Mouse (Mus musculus): ENCODE data around the gene Gm15517. TPM values are rescaled to one million over a fixed set of nuclear protein-coding genes. Genes with fewer than 3 reads are reported as not detected.
"Not testable (repeated sequence)": the region's sequence is repeated elsewhere in the genome, so short reads cannot be mapped to it uniquely, and the experiment has no call there.

Gene Gm15517
- polyA plus RNA-seq (2015; fragmentation: Nextera tagmentation; extraction: Ambion mirVana) = not detected in 2 replicates

GRCm38 (mm10) chr7:44261147-44261546, at the start of gene Gm15517:
TSS of gene Gm15517 (plus strand) at chr7:44261447.
- Histone ChIP-seq H3K9me3 (ENCODE audit: control insufficient read depth, low read length) (no peaks in the 10 kb centered on the region), H3K4me2 (ENCODE audit: low read length) (no peak within 1 kb of the TSS), H3K27ac (ENCODE audit: low read depth, low read length) (no peak within 1 kb of the TSS), H3K9ac (ENCODE audit: low read depth, low read length) (no peak within 1 kb of the TSS), H3K4me3 (ENCODE audit: low read length) (no peak within 1 kb of the TSS), H3K27me3 (replicated peaks; ENCODE audit: control insufficient read depth, insufficient read depth, low read length) (0 out of 2 replicates have a peak, but pooled peaks cover 2% of the 10 kb centered on the region), H3K4me1 (ENCODE audit: control insufficient read depth, insufficient read depth, low read depth, low read length) (peaks cover 7% of the 10 kb centered on the region), H3K36me3 (ENCODE audit: control insufficient read depth, insufficient read depth, low read length) (no peaks in the 10 kb centered on the region)
- ATAC-seq = no peak
- 36% methylated on average over 5 of the region's 5 CpGs for WGBS

DNA sequence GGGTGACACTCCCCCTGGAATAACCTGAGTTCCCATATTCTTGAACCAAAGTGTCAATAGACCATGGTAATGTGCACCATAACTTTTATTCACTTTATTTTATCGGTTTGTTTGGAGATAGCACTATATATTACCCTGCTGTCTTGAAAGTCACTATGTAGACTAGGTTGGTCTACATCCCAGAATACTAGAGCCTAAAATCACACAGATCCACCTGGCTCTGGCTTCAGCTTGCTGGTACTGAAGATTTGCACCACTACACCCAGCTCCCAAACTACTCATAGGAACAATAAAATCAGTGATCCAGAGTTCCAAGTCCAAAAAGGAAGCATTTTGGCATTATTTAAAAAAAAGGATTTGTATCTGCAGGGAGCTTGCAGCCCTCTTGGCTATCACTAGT, 45.6 kb upstream of the Gm15517 start, which contains the start of gene Klk1b5:
Gene Klk1b5, plus strand, starts transcription at position 301 of the 400 bp plus-strand sequence.
- Histone ChIP-seq H3K4me2 (ENCODE audit: low read length) (no peak within 1 kb of the TSS), H3K36me3 (ENCODE audit: control insufficient read depth, insufficient read depth, low read length) (no peaks in the 10 kb centered on the region), H3K4me3 (ENCODE audit: low read length) (no peak within 1 kb of the TSS), H3K4me1 (ENCODE audit: control insufficient read depth, insufficient read depth, low read depth, low read length) (no peaks in the 10 kb centered on the region), H3K9me3 (ENCODE audit: control insufficient read depth, low read length) (no peaks in the 10 kb centered on the region), H3K27me3 (replicated peaks; ENCODE audit: control insufficient read depth, insufficient read depth, low read length) (no peaks in the 10 kb centered on the region; the same call in 1 of the 2 replicates), H3K9ac (ENCODE audit: low read depth, low read length) (no peak within 1 kb of the TSS), H3K27ac (ENCODE audit: low read depth, low read length) (no peak within 1 kb of the TSS)
- ATAC-seq = no peak
- WGBS = 93% methylated on average over 1 of the region's 1 CpGs

DNA sequence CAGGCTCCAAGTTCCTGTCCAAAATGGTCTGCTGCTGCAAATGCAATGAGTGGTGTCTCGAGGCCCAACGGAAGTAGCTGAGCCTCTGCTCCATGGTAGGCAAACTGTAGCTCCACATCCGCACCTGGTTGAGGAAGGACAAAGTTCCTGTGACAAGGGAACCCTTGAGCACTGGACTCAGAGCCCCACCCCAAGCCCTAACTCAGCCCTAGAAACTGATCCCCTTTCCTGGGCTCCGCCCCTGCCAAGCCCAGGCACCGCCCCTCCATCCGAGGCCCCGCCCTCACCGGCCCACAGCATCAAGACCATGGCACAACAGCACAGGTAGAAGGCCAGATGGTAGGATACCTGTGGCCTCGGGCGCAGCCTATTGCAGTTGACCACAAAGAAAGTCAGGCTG, 39.6 kb upstream of the Gm15517 start:
- not testable (repeated sequence) for H3K4me1 ChIP-seq (ENCODE audit: control insufficient read depth, insufficient read depth, low read depth, low read length); ATAC-seq; H3K9me3 ChIP-seq (ENCODE audit: control insufficient read depth, low read length); H3K4me3 ChIP-seq (ENCODE audit: low read length); H3K9ac ChIP-seq (ENCODE audit: low read depth, low read length); H3K36me3 ChIP-seq (ENCODE audit: control insufficient read depth, insufficient read depth, low read length); H3K27ac ChIP-seq (ENCODE audit: low read depth, low read length); H3K4me2 ChIP-seq (ENCODE audit: low read length); H3K27me3 ChIP-seq (replicated peaks; ENCODE audit: control insufficient read depth, insufficient read depth, low read length)
- WGBS = 66% methylated on average over 8 of the region's 10 CpGs

DNA sequence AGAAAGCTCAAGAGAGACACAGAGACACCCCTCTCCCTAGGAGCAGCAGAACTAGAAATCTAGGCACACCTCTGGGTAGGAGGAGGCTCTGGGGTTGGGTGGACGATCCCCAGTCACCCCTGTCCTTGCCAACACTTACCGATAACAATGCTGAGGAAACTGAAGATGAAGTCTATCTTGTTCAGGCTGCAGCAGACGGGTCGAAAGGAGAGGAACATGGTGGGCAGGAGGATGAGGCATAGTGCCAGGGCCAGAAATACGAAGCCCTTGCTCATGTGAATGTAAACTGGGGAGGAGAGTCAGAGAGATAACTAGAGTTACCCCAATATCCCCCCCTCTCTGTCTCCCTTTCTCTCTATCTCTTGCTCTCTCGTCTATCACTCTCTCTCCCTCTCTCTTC, 38.9 kb upstream of the Gm15517 start:
- not testable (repeated sequence) for H3K9ac ChIP-seq (ENCODE audit: low read depth, low read length); H3K4me2 ChIP-seq (ENCODE audit: low read length); H3K4me3 ChIP-seq (ENCODE audit: low read length); H3K4me1 ChIP-seq (ENCODE audit: control insufficient read depth, insufficient read depth, low read depth, low read length); H3K36me3 ChIP-seq (ENCODE audit: control insufficient read depth, insufficient read depth, low read length); H3K27me3 ChIP-seq (replicated peaks; ENCODE audit: control insufficient read depth, insufficient read depth, low read length); ATAC-seq; H3K27ac ChIP-seq (ENCODE audit: low read depth, low read length); H3K9me3 ChIP-seq (ENCODE audit: control insufficient read depth, low read length)
- WGBS = 87% methylated on average over 6 of the region's 6 CpGs

DNA sequence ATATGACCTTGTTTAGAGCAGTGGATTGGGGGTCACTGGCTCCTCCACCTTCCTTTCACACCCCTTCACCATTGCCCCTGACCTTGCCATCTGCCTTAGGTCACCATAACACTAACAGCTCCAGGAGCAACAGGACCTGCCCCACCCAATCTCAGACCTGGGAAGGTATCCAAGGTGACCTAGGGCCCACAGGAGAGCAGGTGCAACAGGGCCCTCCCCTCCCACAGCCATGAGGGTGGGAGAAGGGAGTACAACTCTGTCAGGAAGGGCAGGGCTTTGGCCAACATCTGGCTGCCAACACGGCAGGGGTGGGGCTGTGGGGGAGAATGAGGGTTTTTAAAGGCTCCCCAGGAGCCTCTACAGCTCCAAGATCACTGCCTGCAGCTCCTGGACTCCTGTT, 36.2 kb upstream of the Gm15517 start, which contains the start of gene Klk1:
Gene Klk1, plus strand, starts transcription at position 285 of the 400 bp plus-strand sequence.
- ATAC-seq = no peak
- Histone ChIP-seq H3K4me2 (ENCODE audit: low read length) (no peak within 1 kb of the TSS), H3K9ac (ENCODE audit: low read depth, low read length) (no peak within 1 kb of the TSS), H3K36me3 (ENCODE audit: control insufficient read depth, insufficient read depth, low read length) (no peaks in the 10 kb centered on the region), H3K27me3 (replicated peaks; ENCODE audit: control insufficient read depth, insufficient read depth, low read length) (no peaks in the 10 kb centered on the region), H3K4me1 (ENCODE audit: control insufficient read depth, insufficient read depth, low read depth, low read length) (no peaks in the 10 kb centered on the region), H3K4me3 (ENCODE audit: low read length) (no peak within 1 kb of the TSS), H3K9me3 (ENCODE audit: control insufficient read depth, low read length) (no peaks in the 10 kb centered on the region), H3K27ac (ENCODE audit: low read depth, low read length) (no peak within 1 kb of the TSS)
- 75% methylated on average over 1 of the region's 1 CpGs for WGBS

- no peak within 1 kb of the TSS for H3K4me2 ChIP-seq (ENCODE audit: low read length)
- WGBS = 82% methylated on average over 3 of the region's 3 CpGs
- no peak for ATAC-seq
Measured at GRCm38 (mm10) chr7:44235909-44236308, 25.3 kb upstream of the Gm15517 start, which contains the start of gene Gm36864. TSS of gene Gm36864 (plus strand) at chr7:44236177.

DNA sequence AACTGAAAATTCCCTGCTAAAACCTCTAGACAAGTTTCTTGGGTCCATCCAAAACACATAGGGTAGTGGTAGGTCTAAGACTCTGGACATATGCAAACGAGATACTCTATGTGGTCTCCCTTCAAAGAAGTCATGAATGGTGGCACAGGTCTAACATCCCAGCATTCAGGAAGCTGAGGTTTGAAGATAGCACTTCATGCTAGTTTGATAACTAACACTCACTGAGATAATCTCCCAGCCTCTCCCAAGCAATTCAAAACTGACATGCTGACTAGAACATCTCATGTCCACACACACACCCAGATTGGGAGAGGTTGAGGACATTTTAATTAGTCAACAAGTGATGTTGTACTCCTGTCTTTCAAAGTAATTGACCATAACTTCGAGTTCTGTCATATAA, 21.3 kb upstream of the Gm15517 start:
- H3K27ac ChIP-seq (ENCODE audit: low read depth, low read length) = no peak overlapping the region
- H3K4me2 ChIP-seq (ENCODE audit: low read length) = no peak overlapping the region
- no peak overlapping the region for H3K4me3 ChIP-seq (ENCODE audit: low read length)
- 57% methylated on average over 2 of the region's 2 CpGs for WGBS
- no peak for ATAC-seq
- no peaks in the 10 kb centered on the region for H3K36me3 ChIP-seq (ENCODE audit: control insufficient read depth, insufficient read depth, low read length)
- H3K9me3 ChIP-seq (ENCODE audit: control insufficient read depth, low read length) = no peaks in the 10 kb centered on the region
- H3K27me3 ChIP-seq (replicated peaks; ENCODE audit: control insufficient read depth, insufficient read depth, low read length) = no peaks in the 10 kb centered on the region
- no peaks in the 10 kb centered on the region for H3K4me1 ChIP-seq (ENCODE audit: control insufficient read depth, insufficient read depth, low read depth, low read length)
- H3K9ac ChIP-seq (ENCODE audit: low read depth, low read length) = no peak overlapping the region

More at GRCm38 (mm10) chr7:44235909-44236308, 25.3 kb upstream of the Gm15517 start, which contains the start of gene Gm36864:
- no peaks in the 10 kb centered on the region for H3K27me3 ChIP-seq (replicated peaks; ENCODE audit: control insufficient read depth, insufficient read depth, low read length)
- H3K9ac ChIP-seq (ENCODE audit: low read depth, low read length) = no peak within 1 kb of the TSS
- H3K4me3 ChIP-seq (ENCODE audit: low read length) = no peak within 1 kb of the TSS
- H3K27ac ChIP-seq (ENCODE audit: low read depth, low read length) = no peak within 1 kb of the TSS
- no peaks in the 10 kb centered on the region for H3K4me1 ChIP-seq (ENCODE audit: control insufficient read depth, insufficient read depth, low read depth, low read length)
- H3K9me3 ChIP-seq (ENCODE audit: control insufficient read depth, low read length) = no peaks in the 10 kb centered on the region
- H3K36me3 ChIP-seq (ENCODE audit: control insufficient read depth, insufficient read depth, low read length) = no peaks in the 10 kb centered on the region

DNA sequence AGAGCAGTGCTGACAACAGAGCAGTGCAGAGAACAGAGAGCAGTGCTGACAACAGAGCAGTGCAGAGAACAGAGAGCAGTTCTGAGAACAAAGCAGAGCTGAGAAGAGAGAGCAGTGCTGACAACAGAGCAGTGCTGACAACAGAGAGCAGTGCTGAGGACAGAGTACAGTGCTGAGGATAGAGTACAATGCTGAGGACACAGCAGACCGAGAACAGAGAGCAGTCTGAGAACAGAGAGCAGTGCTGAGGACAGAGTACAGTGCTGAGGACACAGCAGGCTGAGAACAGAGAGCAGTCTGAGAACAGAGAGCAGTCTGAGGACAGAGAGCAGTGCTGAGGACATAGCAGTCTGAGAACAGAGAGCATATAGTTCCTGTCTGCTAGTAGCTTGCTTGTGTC, 20.5 kb upstream of the Gm15517 start:
- H3K9ac ChIP-seq (ENCODE audit: low read depth, low read length) = no peak overlapping the region
- H3K4me2 ChIP-seq (ENCODE audit: low read length) = no peak overlapping the region
- peaks cover 5% of the 10 kb centered on the region for H3K4me1 ChIP-seq (ENCODE audit: control insufficient read depth, insufficient read depth, low read depth, low read length)
- H3K27me3 ChIP-seq (replicated peaks; ENCODE audit: control insufficient read depth, insufficient read depth, low read length) = no peaks in the 10 kb centered on the region
- no peaks in the 10 kb centered on the region for H3K36me3 ChIP-seq (ENCODE audit: control insufficient read depth, insufficient read depth, low read length)
- no peak for ATAC-seq
- no peak overlapping the region for H3K4me3 ChIP-seq (ENCODE audit: low read length)
- H3K27ac ChIP-seq (ENCODE audit: low read depth, low read length) = no peak overlapping the region
- 81% methylated on average over 1 of the region's 1 CpGs for WGBS
- no peaks in the 10 kb centered on the region for H3K9me3 ChIP-seq (ENCODE audit: control insufficient read depth, low read length)

- Histone ChIP-seq H3K4me3 (ENCODE audit: low read length) (no peak overlapping the region), H3K4me2 (ENCODE audit: low read length) (no peak overlapping the region), H3K4me1 (ENCODE audit: control insufficient read depth, insufficient read depth, low read depth, low read length) (peaks cover 5% of the 10 kb centered on the region), H3K9ac (ENCODE audit: low read depth, low read length) (no peak overlapping the region), H3K36me3 (ENCODE audit: control insufficient read depth, insufficient read depth, low read length) (no peaks in the 10 kb centered on the region), H3K9me3 (ENCODE audit: control insufficient read depth, low read length) (no peaks in the 10 kb centered on the region), H3K27ac (ENCODE audit: low read depth, low read length) (no peak overlapping the region), H3K27me3 (replicated peaks; ENCODE audit: control insufficient read depth, insufficient read depth, low read length) (no peaks in the 10 kb centered on the region)
- no peak for ATAC-seq
- 77% methylated on average over 2 of the region's 2 CpGs for WGBS
Measured at GRCm38 (mm10) chr7:44241163-44241562, 20.1 kb upstream of the Gm15517 start.

- Histone ChIP-seq H3K4me1 (ENCODE audit: control insufficient read depth, insufficient read depth, low read depth, low read length) (peaks cover 15% of the 10 kb centered on the region), H3K4me2 (ENCODE audit: low read length) (no peak overlapping the region), H3K27ac (ENCODE audit: low read depth, low read length) (no peak overlapping the region), H3K27me3 (replicated peaks; ENCODE audit: control insufficient read depth, insufficient read depth, low read length) (no peaks in the 10 kb centered on the region), H3K9ac (ENCODE audit: low read depth, low read length) (no peak overlapping the region), H3K36me3 (ENCODE audit: control insufficient read depth, insufficient read depth, low read length) (peaks cover 4% of the 10 kb centered on the region), H3K4me3 (ENCODE audit: low read length) (no peak overlapping the region), H3K9me3 (ENCODE audit: control insufficient read depth, low read length) (no peaks in the 10 kb centered on the region)
- no peak for ATAC-seq
- WGBS = 64% methylated on average over 1 of the region's 1 CpGs
Measured at GRCm38 (mm10) chr7:44244080-44244479, 17.2 kb upstream of the Gm15517 start.
